Mouse (Mus musculus) G1E (cell line): ENCODE measurements around the gene Pamr1.

Experiments
- CTCF ChIP-seq: IDR thresholded peaks from 2 replicates; pipeline ENCODE4 v1.5.1; 2012; ENCODE audit warnings: low read depth, low read length, inconsistent platforms, mixed read lengths
- GATA1 ChIP-seq: IDR thresholded peaks from 2 replicates; pipeline ENCODE4 v1.6.1; 2012; ENCODE audit warnings: borderline replicate concordance, low read length, inconsistent platforms, mixed read lengths
- GATA2 ChIP-seq: IDR thresholded peaks from 2 replicates; pipeline ENCODE4 v1.6.1; 2012; ENCODE audit warnings: low read depth, low read length, inconsistent platforms, borderline replicate concordance
- POLR2AphosphoS5 ChIP-seq: IDR thresholded peaks from 2 replicates; pipeline ENCODE4 v1.6.1; 2012; ENCODE audit warnings: low read depth, low read length, inconsistent platforms; ENCODE audit not compliant: insufficient replicate concordance
- TAL1 ChIP-seq: conservative IDR thresholded peaks from 2 replicates; pipeline ENCODE4 v1.6.1; 2012; ENCODE audit warnings: low read depth, low read length, inconsistent platforms, mixed read lengths

- TF ChIP-seq CTCF (no peak), GATA1 (no peak), POLR2AphosphoS5 (no peak), TAL1 (no peak), GATA2 (no peak)
These were observed 5.7 kb upstream of the Pamr1 start for GRCm38 (mm10) chr2:102543961-102544719.
